Mouse (Mus musculus) left cerebral cortex, postnatal 4 days (tissue): ENCODE results near the gene Tmem106a. TPM values are rescaled to one million over a fixed set of nuclear protein-coding genes. Genes with fewer than 3 reads are reported as not detected.
A peak's percentile ranks its signal among the peaks of the same experiment; 100 is the strongest.
"Not testable (repeated sequence)": the region's sequence is repeated elsewhere in the genome, so short reads cannot be mapped to it uniquely, and the experiment has no call there.

Source experiments
- DNase-seq: peaks from one replicate; pipeline ENCODE4 v3.0.0-alpha.2; 2022
- intact Hi-C: fragments of 180-260 bp; cut with DNase I; formaldehyde crosslinking; loops from one replicate; pipeline ENCODE4 v1.15.1; 2025
- total RNA-seq, 2 experiments: library from RNA; stranded (reverse); gene quantifications; 2 replicates each; pipeline ENCODE4 v1.2.3; 2021

The Tmem106a gene
- total RNA-seq, 2 experiments from 2014 or later: 1.5 to 3.5 TPM

- intact Hi-C loops: no loop called here
- no peak for DNase-seq
Measured at GRCm38 (mm10) chr11:101589989-101590624, 8.1 kb downstream of the Tmem106a start.

- intact Hi-C loops: no loop called here
- DNase-seq: no peak
Measured at GRCm38 (mm10) chr11:101599156-101599555, 17.1 kb downstream of the Tmem106a start, which contains the start of gene Gm11634. Gene Gm11634 (minus strand): TSS chr11:101599256.

DNA sequence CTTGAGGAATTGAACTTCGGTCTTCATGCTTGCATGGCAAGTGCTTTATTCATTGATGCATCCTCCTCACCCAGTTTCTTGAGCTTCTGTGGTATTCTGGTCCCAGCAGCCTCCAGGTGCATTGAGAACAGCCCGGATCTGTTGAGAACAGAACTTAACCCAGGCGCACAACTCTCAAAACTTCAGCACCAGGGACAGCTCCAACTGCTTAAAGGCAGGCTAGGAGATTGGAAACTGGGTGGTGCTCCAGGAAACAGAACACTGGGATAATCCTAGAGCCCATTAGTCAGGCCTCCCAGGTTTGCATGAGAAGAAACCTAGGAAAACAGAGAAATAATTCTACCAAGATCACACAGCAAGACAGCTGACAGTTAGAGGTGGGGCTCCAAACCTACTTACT, 20.4 kb downstream of the Tmem106a start:
- DNase-seq: no peak
- intact Hi-C loops: no loop called here

GRCm38 (mm10) chr11:101604116-101604515, 22.1 kb downstream of the Tmem106a start:
- no peak for DNase-seq
- intact Hi-C loops: no loop called here

DNA sequence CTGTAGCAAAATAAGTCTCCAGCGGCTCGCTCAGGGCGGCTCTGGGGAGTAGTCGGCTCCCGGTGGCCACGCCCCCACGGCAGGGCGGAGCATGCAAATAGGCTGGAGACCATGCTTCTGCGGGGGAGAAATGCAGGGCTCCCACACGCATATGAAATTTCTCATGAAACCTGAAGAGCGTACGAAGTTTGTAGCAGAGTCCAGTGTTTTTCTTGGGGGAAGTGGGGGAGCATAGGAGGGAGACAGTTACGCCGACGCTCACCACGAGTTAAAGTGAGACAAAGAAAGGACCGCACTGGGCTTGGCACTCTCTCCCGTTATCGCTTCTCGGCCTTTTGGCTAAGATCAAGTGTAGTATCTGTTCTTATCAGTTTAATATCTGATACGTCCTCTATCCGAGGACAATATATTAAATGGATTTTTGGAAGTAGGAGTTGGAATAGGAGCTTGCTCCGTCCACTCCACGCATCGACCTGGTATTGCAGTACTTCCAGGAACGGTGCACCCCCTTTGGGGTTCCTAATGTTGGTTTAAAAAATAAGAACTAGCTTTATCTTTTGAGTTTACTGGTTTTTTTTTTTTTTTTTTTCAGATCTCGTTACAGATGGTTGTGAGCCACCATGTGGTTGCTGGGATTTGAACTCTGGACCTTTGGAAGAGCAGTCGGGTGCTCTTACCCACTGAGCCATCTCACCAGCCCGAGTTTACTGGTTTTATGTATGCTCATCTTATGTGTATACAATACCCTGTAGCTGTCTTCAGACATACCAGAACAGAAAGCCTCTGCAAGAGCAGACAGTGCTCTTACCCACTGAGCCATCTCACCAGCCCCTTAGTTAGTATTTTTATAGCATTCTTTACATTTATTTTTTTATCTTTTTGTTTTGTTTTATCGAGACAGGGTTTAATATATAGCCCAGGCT, 22.8 kb downstream of the Tmem106a start:
- DNase-seq: peak; percentile 73
- intact Hi-C loops: not testable (repeated sequence)

DNA sequence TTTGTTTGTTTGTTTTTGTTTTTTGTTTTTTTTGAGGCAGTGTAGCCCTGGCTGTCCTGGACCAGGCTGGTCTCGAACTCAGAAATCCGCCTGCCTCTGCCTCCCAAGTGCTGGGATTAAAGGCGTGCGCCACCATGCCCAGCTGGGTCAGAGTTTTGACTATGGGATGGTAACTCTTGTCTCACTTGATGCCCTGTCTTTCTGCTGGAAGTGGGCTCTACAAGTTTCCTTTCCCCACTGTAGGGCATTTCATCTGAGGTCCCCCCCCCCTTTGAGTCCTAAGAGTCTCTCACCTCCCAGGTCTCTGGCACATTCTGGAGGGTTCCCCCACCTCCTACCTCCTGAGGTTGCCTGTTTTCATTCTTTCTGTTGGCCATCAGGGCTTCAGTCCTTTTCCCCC, 25.1 kb downstream of the Tmem106a start:
- DNase-seq, intact Hi-C loops: not testable (repeated sequence)

DNA sequence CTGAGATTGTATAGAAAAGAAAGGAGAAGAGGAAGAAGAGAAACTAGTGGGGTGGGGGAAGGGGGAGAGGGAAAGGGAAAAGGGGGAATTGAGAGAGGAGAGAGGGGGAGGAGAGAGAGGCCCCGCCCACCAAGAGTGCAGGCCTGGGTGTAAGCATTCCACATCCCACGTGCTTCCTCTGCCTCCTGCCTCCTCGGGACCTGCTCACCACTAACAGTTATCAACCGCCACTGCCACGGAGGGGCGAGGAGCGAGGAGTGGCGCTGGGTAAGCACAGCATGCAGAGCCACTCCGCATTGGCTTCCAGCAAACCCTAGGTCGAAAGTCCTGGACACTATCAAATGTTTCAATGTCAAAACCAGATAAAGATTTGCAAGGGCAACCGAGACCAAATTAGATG, 28.4 kb downstream of the Tmem106a start:
- DNase-seq: no peak
- intact Hi-C loops: no loop called here

DNA sequence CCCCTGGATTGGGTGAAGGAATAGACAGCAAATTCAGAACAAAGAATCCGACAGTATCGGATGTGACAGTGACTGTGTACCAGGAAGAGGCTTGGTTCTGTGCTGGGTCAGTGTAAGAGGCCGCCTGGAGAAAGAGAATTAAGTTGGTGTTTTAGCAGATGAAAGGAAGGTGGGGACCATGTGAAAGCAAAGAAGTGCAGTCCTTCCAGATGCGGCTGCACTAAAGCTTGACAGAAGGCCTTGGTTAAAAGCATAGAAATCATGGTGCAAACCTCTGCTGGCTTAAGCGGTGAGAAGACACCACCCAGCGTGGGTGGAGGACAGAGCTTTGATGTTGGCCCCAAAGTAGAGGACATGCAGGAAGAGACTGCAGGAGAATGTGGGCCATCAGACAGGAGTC, 31.6 kb downstream of the Tmem106a start:
- DNase-seq: no peak
- intact Hi-C loops: no loop called here

GRCm38 (mm10) chr11:101614116-101614515, 32.1 kb downstream of the Tmem106a start:
- DNase-seq: no peak

GRCm38 (mm10) chr11:101615380-101615779, 33.3 kb downstream of the Tmem106a start:
- no peak for DNase-seq
- intact Hi-C loops: no loop called here

More at GRCm38 (mm10) chr11:101614116-101614515, 32.1 kb downstream of the Tmem106a start:
- intact Hi-C loops: no loop called here

GRCm38 (mm10) chr11:101616104-101616503, 34.1 kb downstream of the Tmem106a start:
- intact Hi-C loops: no loop called here
- no peak for DNase-seq

- intact Hi-C loops: no loop called here
- DNase-seq: peak; percentile 50
Measured at GRCm38 (mm10) chr11:101616948-101617767, 35.1 kb downstream of the Tmem106a start.

GRCm38 (mm10) chr11:101617849-101618248, 35.8 kb downstream of the Tmem106a start:
- intact Hi-C loops: no loop called here

GRCm38 (mm10) chr11:101618596-101618995, 36.6 kb downstream of the Tmem106a start:
- intact Hi-C loops: no loop called here
- DNase-seq: no peak

More at GRCm38 (mm10) chr11:101617849-101618248, 35.8 kb downstream of the Tmem106a start:
- DNase-seq: peak; percentile 43

DNA sequence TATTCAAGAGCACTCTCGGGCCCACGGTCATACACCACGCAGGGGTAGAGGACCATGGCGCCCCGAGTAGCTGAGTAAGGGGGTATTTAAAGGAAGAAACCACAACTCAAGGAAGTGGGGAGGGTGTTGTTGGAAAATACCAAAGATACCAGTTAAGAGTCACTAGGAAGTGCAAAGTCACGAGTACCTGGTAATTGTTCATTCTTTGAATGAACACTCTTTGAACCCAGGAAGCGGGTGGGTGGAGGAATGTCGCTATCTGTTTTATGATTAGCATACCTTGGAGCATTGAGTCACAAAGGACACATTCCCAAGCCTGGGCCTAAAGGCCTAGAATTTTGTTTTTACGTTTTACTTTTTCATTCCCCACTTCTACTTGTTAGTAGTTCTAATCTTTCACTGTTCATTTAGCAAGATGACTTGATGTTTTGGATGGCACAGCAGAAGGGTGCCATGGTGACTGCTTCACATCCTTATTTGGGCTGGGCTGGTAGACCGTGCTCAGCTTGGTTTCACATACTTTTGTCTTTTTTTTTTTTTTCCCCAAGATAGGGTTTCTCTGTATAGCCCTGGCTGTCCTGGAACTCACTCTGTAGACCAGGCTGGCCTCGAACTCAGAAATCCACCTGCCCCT, 38.1 kb downstream of the Tmem106a start:
- intact Hi-C loops, DNase-seq: not testable (repeated sequence)

DNA sequence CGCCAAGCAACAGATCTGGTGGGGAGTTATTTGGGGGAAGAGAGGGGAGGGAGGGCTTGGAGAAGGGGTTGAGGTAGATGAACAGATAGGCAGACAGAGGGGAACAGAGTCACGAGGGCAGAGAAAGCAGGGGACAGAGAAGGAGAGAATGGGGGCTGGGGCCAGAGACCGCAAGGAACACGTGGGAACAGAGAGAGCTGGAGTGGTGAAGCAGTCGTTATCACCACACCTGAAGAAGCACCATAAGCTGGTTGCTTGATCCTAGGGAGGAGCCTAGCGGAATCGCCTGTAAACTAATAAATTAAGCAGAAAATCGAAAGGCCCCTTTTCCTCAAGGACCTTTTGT, 44.6 kb downstream of the Tmem106a start:
- DNase-seq: no peak
- intact Hi-C loops: no loop called here

GRCm38 (mm10) chr11:101626995-101627856, 45.2 kb downstream of the Tmem106a start, which contains the start of gene Rdm1:
Gene Rdm1 (plus strand): TSS chr11:101627195.
- peak; percentile 85 for DNase-seq
- intact Hi-C loops: no loop called here

GRCm38 (mm10) chr11:101627857-101628559, 46.0 kb downstream of the Tmem106a start:
- DNase-seq: peak; percentile 88
- intact Hi-C loops: no loop called here
